Mouse (Mus musculus) midbrain, embryonic 16.5 days (tissue): ENCODE results near the gene Gm37240. TPM values are rescaled to one million over a fixed set of nuclear protein-coding genes. Genes with fewer than 3 reads are reported as not detected.

Experiments
- ATAC-seq: fragments of 200-750 bp; cut with Nextera tagmentation; 2 replicates; pipeline ENCODE4 v1.8.0; 2017; ENCODE audit warnings: moderate TSS enrichment
- H3K27ac ChIP-seq: fragments of 300-500 bp; sonication (generic); 2 replicates; pipeline ENCODE4 v1.5.1; 2014; ENCODE audit warnings: mild to moderate bottlenecking, low read length, mixed read lengths
- H3K27me3 ChIP-seq: fragments of 300-500 bp; sonication (generic); 2 replicates; pipeline ENCODE4 v1.6.1; 2014; ENCODE audit warnings: low read depth, low read length, mixed read lengths; ENCODE audit not compliant: control insufficient read depth, insufficient read depth
- H3K36me3 ChIP-seq: fragments of 300-500 bp; sonication (generic); 2 replicates; pipeline ENCODE4 v1.6.1; 2014; ENCODE audit warnings: mild to moderate bottlenecking, low read length, moderate library complexity, mixed read lengths; ENCODE audit not compliant: control insufficient read depth, insufficient read depth
- H3K4me1 ChIP-seq: fragments of 300-500 bp; sonication (generic); 2 replicates; pipeline ENCODE4 v1.6.1; 2014; ENCODE audit warnings: mild to moderate bottlenecking, low read length, mixed read lengths; ENCODE audit not compliant: control insufficient read depth, insufficient read depth
- H3K4me2 ChIP-seq: fragments of 300-500 bp; sonication (generic); 2 replicates; pipeline ENCODE4 v1.6.1; 2014; ENCODE audit warnings: mild to moderate bottlenecking, low read length, mixed read lengths
- H3K4me3 ChIP-seq: fragments of 300-500 bp; sonication (generic); 2 replicates; pipeline ENCODE4 v1.5.1; 2014; ENCODE audit warnings: low read depth, mild to moderate bottlenecking, low read length, moderate library complexity, mixed read lengths
- H3K9ac ChIP-seq: fragments of 300-500 bp; sonication (generic); 2 replicates; pipeline ENCODE4 v1.6.1; 2014; ENCODE audit warnings: low read depth, low read length, mixed read lengths
- H3K9me3 ChIP-seq: fragments of 300-500 bp; sonication (generic); replicated peaks from 2 replicates; pipeline ENCODE4 v1.6.1; 2014; ENCODE audit warnings: mild to moderate bottlenecking, low read length, mixed read lengths; ENCODE audit not compliant: control insufficient read depth, poor library complexity, severe bottlenecking
- WGBS: fragments of 180-500 bp; shearing (Covaris S2); extraction: QIAGEN DNeasy Blood & Tissue Kit; methylation state at CpG from one replicate; pipeline ENCODE4 v1.1.7; 2014; 5-methylcytosine and 5-hydroxymethylcytosine counted together
- polyA plus RNA-seq: library from polyadenylated mRNA; unstranded; fragments of >200 nt; fragmentation: Nextera tagmentation; extraction: Ambion mirVana; gene quantifications from 2 replicates; pipeline ENCODE4 v1.2.1, GENCODE M21; 2015

Gm37240 gene
- polyA plus RNA-seq, 1 experiment from 2014 or later: 0.26 TPM

- Histone ChIP-seq H3K9ac (no peak overlapping the region), H3K36me3 (no peaks in the 10 kb centered on the region), H3K4me1 (no peaks in the 10 kb centered on the region), H3K27ac (no peak overlapping the region), H3K27me3 (no peaks in the 10 kb centered on the region), H3K4me2 (no peak overlapping the region), H3K9me3 (0 out of 2 replicates have a peak, but pooled peaks cover 2% of the 10 kb centered on the region), H3K4me3 (no peak overlapping the region)
- ATAC-seq: no peak
- WGBS: 53% methylated on average over 4 of the region's 4 CpGs
These were observed 391.2 kb downstream of the Gm37240 start for GRCm38 (mm10) chr3:85496146-85496545.

GRCm38 (mm10) chr3:85493796-85494195 is 393.5 kb downstream of the Gm37240 start:
- Histone ChIP-seq H3K9ac (no peak overlapping the region), H3K9me3 (0 out of 2 replicates have a peak, but pooled peaks cover 2% of the 10 kb centered on the region), H3K4me2 (no peak overlapping the region), H3K4me3 (no peak overlapping the region), H3K4me1 (no peaks in the 10 kb centered on the region), H3K27ac (no peak overlapping the region), H3K27me3 (no peaks in the 10 kb centered on the region), H3K36me3 (no peaks in the 10 kb centered on the region)
- WGBS: 82% methylated on average over 8 of the region's 8 CpGs
- ATAC-seq: no peak

GRCm38 (mm10) chr3:85490204-85490603 is 397.1 kb downstream of the Gm37240 start:
- 95% methylated on average over 3 of the region's 3 CpGs for WGBS
- Histone ChIP-seq H3K27ac (no peak overlapping the region), H3K36me3 (no peaks in the 10 kb centered on the region), H3K9me3 (0 out of 2 replicates have a peak, but pooled peaks cover 2% of the 10 kb centered on the region), H3K4me2 (no peak overlapping the region), H3K4me3 (no peak overlapping the region), H3K9ac (no peak overlapping the region), H3K4me1 (no peaks in the 10 kb centered on the region), H3K27me3 (no peaks in the 10 kb centered on the region)
- no peak for ATAC-seq

- Histone ChIP-seq H3K36me3 (no peaks in the 10 kb centered on the region), H3K9me3 (no peaks in the 10 kb centered on the region), H3K4me3 (no peak overlapping the region), H3K4me1 (no peaks in the 10 kb centered on the region), H3K27me3 (no peaks in the 10 kb centered on the region), H3K9ac (no peak overlapping the region), H3K27ac (no peak overlapping the region), H3K4me2 (no peak overlapping the region)
- no peak for ATAC-seq
- 79% methylated on average over 6 of the region's 6 CpGs for WGBS
These were observed 399.9 kb downstream of the Gm37240 start for GRCm38 (mm10) chr3:85487379-85487778.

- 76% methylated on average over 3 of the region's 3 CpGs for WGBS
- no peak for ATAC-seq
- no peaks in the 10 kb centered on the region for H3K9me3 ChIP-seq
These were observed 401.7 kb downstream of the Gm37240 start for GRCm38 (mm10) chr3:85485536-85486190.

GRCm38 (mm10) chr3:85482636-85483035 is 404.7 kb downstream of the Gm37240 start:
- no peaks in the 10 kb centered on the region for H3K27me3 ChIP-seq
- no peaks in the 10 kb centered on the region for H3K4me1 ChIP-seq
- no peak overlapping the region for H3K27ac ChIP-seq
- 57% methylated on average over 5 of the region's 5 CpGs for WGBS
- H3K9ac ChIP-seq: no peak overlapping the region
- ATAC-seq: no peak
- H3K9me3 ChIP-seq: no peaks in the 10 kb centered on the region
- no peak overlapping the region for H3K4me3 ChIP-seq
- H3K36me3 ChIP-seq: no peaks in the 10 kb centered on the region
- H3K4me2 ChIP-seq: no peak overlapping the region

More at GRCm38 (mm10) chr3:85485536-85486190, 401.7 kb downstream of the Gm37240 start:
- H3K4me1 ChIP-seq: no peaks in the 10 kb centered on the region
- no peak overlapping the region for H3K4me3 ChIP-seq
- no peak overlapping the region for H3K4me2 ChIP-seq
- H3K36me3 ChIP-seq: no peaks in the 10 kb centered on the region
- H3K9ac ChIP-seq: no peak overlapping the region
- H3K27ac ChIP-seq: no peak overlapping the region
- H3K27me3 ChIP-seq: no peaks in the 10 kb centered on the region

GRCm38 (mm10) chr3:85480638-85481037 is 406.7 kb downstream of the Gm37240 start:
- 81% methylated on average over 1 of the region's 1 CpGs for WGBS
- Histone ChIP-seq H3K4me3 (no peak overlapping the region), H3K27ac (no peak overlapping the region), H3K4me1 (no peaks in the 10 kb centered on the region), H3K36me3 (no peaks in the 10 kb centered on the region), H3K9ac (no peak overlapping the region), H3K9me3 (no peaks in the 10 kb centered on the region), H3K27me3 (no peaks in the 10 kb centered on the region), H3K4me2 (no peak overlapping the region)
- no peak for ATAC-seq

GRCm38 (mm10) chr3:85478731-85479130 is 408.6 kb downstream of the Gm37240 start:
- Histone ChIP-seq H3K4me3 (no peak overlapping the region), H3K27me3 (no peaks in the 10 kb centered on the region), H3K4me1 (no peaks in the 10 kb centered on the region), H3K4me2 (no peak overlapping the region), H3K36me3 (no peaks in the 10 kb centered on the region), H3K9ac (no peak overlapping the region), H3K27ac (no peak overlapping the region), H3K9me3 (no peaks in the 10 kb centered on the region)
- no peak for ATAC-seq
- WGBS: 91% methylated on average over 8 of the region's 8 CpGs

- no peak for ATAC-seq
- H3K9me3 ChIP-seq: no peaks in the 10 kb centered on the region
- H3K27me3 ChIP-seq: no peaks in the 10 kb centered on the region
- H3K36me3 ChIP-seq: no peaks in the 10 kb centered on the region
- no peak overlapping the region for H3K27ac ChIP-seq
- H3K4me2 ChIP-seq: no peak overlapping the region
- H3K4me1 ChIP-seq: no peaks in the 10 kb centered on the region
- H3K4me3 ChIP-seq: no peak overlapping the region
- no peak overlapping the region for H3K9ac ChIP-seq
- 78% methylated on average over 6 of the region's 6 CpGs for WGBS
These were observed 417.6 kb downstream of the Gm37240 start for GRCm38 (mm10) chr3:85469711-85470110.
